Mouse (Mus musculus): Measurements from ENCODE around the gene Olfr830. TPM values are rescaled to one million over a fixed set of nuclear protein-coding genes. Genes with fewer than 3 reads are reported as not detected.
"Not testable (repeated sequence)": the region's sequence is repeated elsewhere in the genome, so short reads cannot be mapped to it uniquely, and the experiment has no call there.

The Olfr830 gene
- polyA plus RNA-seq (2014; fragmentation: Nextera tagmentation; extraction: Ambion mirVana): not detected in 2 replicates

- H3K9ac ChIP-seq (replicated peaks; ENCODE audit: low read depth, low read length): no peak within 1 kb of the TSS
- H3K27me3 ChIP-seq (ENCODE audit: control insufficient read depth, insufficient read depth, low read length): no peaks in the 10 kb centered on the region
- H3K4me3 ChIP-seq (ENCODE audit: low read depth, low read length): no peak within 1 kb of the TSS
- H3K4me2 ChIP-seq (replicated peaks; ENCODE audit: low read depth, low read length): no peak within 1 kb of the TSS
- no peak for ATAC-seq (ENCODE audit: insufficient number of reproducible peaks, insufficient read depth, low FRiP score, low read depth)
- H3K9me3 ChIP-seq (ENCODE audit: control insufficient read depth, low read depth, low read length): no peaks in the 10 kb centered on the region
- H3K4me1 ChIP-seq (ENCODE audit: control insufficient read depth, insufficient read depth, low read length): no peaks in the 10 kb centered on the region
- H3K27ac ChIP-seq (ENCODE audit: low read length): no peak within 1 kb of the TSS
- no peaks in the 10 kb centered on the region for H3K36me3 ChIP-seq (ENCODE audit: control insufficient read depth, insufficient read depth, low read length)
These were observed at the start of gene Olfr830 for GRCm38 (mm10) chr9:18874393-18874792. Gene Olfr830 (plus strand): TSS chr9:18874693.

GRCm38 (mm10) chr9:18854633-18855032 lies 19.9 kb upstream of the Olfr830 start, which contains the start of gene Olfr829:
Gene Olfr829 (plus strand): TSS chr9:18854933.
- Histone ChIP-seq H3K4me2 (replicated peaks; ENCODE audit: low read depth, low read length) (no peak within 1 kb of the TSS), H3K36me3 (ENCODE audit: control insufficient read depth, insufficient read depth, low read length) (no peaks in the 10 kb centered on the region), H3K27me3 (ENCODE audit: control insufficient read depth, insufficient read depth, low read length) (no peaks in the 10 kb centered on the region), H3K27ac (ENCODE audit: low read length) (no peak within 1 kb of the TSS), H3K9me3 (ENCODE audit: control insufficient read depth, low read depth, low read length) (no peaks in the 10 kb centered on the region), H3K4me1 (ENCODE audit: control insufficient read depth, insufficient read depth, low read length) (no peaks in the 10 kb centered on the region), H3K9ac (replicated peaks; ENCODE audit: low read depth, low read length) (no peak within 1 kb of the TSS), H3K4me3 (ENCODE audit: low read depth, low read length) (no peak within 1 kb of the TSS)
- WGBS: 62% methylated on average over 1 of the region's 1 CpGs
- ATAC-seq (ENCODE audit: insufficient number of reproducible peaks, insufficient read depth, low FRiP score, low read depth): no peak

GRCm38 (mm10) chr9:18907699-18908098 lies 33.2 kb downstream of the Olfr830 start:
- H3K4me2 ChIP-seq (replicated peaks; ENCODE audit: low read depth, low read length); H3K9ac ChIP-seq (replicated peaks; ENCODE audit: low read depth, low read length); H3K27ac ChIP-seq (ENCODE audit: low read length); H3K9me3 ChIP-seq (ENCODE audit: control insufficient read depth, low read depth, low read length); H3K4me3 ChIP-seq (ENCODE audit: low read depth, low read length); H3K36me3 ChIP-seq (ENCODE audit: control insufficient read depth, insufficient read depth, low read length); ATAC-seq (ENCODE audit: insufficient number of reproducible peaks, insufficient read depth, low FRiP score, low read depth); H3K4me1 ChIP-seq (ENCODE audit: control insufficient read depth, insufficient read depth, low read length); H3K27me3 ChIP-seq (ENCODE audit: control insufficient read depth, insufficient read depth, low read length): not testable (repeated sequence)
- 66% methylated on average over 2 of the region's 2 CpGs for WGBS

- ATAC-seq (ENCODE audit: insufficient number of reproducible peaks, insufficient read depth, low FRiP score, low read depth); H3K36me3 ChIP-seq (ENCODE audit: control insufficient read depth, insufficient read depth, low read length); H3K9me3 ChIP-seq (ENCODE audit: control insufficient read depth, low read depth, low read length); H3K4me1 ChIP-seq (ENCODE audit: control insufficient read depth, insufficient read depth, low read length); H3K4me2 ChIP-seq (replicated peaks; ENCODE audit: low read depth, low read length); H3K27ac ChIP-seq (ENCODE audit: low read length); H3K4me3 ChIP-seq (ENCODE audit: low read depth, low read length); H3K27me3 ChIP-seq (ENCODE audit: control insufficient read depth, insufficient read depth, low read length); H3K9ac ChIP-seq (replicated peaks; ENCODE audit: low read depth, low read length): not testable (repeated sequence)
- 85% methylated on average over 16 of the region's 16 CpGs for WGBS
These were observed 53.4 kb downstream of the Olfr830 start for GRCm38 (mm10) chr9:18927921-18928320.

Other genes starting within 250 kb of the Olfr830 start
- gene Muc16, start 200.2 kb upstream of the Olfr830 start, polyA plus RNA-seq (2014; fragmentation: Nextera tagmentation; extraction: Ambion mirVana): 5.4 and 6.1 TPM in 2 replicates
- not detected in 2 replicates for gene Olfr24, start 110.7 kb upstream of the Olfr830 start, polyA plus RNA-seq (2014; fragmentation: Nextera tagmentation; extraction: Ambion mirVana)
- not detected in 2 replicates for gene Olfr828, start 55.2 kb upstream of the Olfr830 start, polyA plus RNA-seq (2014; fragmentation: Nextera tagmentation; extraction: Ambion mirVana)
- gene Olfr829, start 19.8 kb upstream of the Olfr830 start, polyA plus RNA-seq (2014; fragmentation: Nextera tagmentation; extraction: Ambion mirVana): not detected in 2 replicates
- gene Olfr832, start 62.4 kb downstream of the Olfr830 start, polyA plus RNA-seq (2014; fragmentation: Nextera tagmentation; extraction: Ambion mirVana): not detected in 2 replicates
- gene Olfr834, start 113.3 kb downstream of the Olfr830 start, polyA plus RNA-seq (2014; fragmentation: Nextera tagmentation; extraction: Ambion mirVana): not detected in 2 replicates
- not detected in 2 replicates for gene Olfr835, start 158.0 kb downstream of the Olfr830 start, polyA plus RNA-seq (2014; fragmentation: Nextera tagmentation; extraction: Ambion mirVana)
- gene Olfr836, start 245.7 kb downstream of the Olfr830 start, polyA plus RNA-seq (2014; fragmentation: Nextera tagmentation; extraction: Ambion mirVana): not detected in 2 replicates

All from stomach, embryonic 14.5 days (tissue).